Mouse (Mus musculus) forebrain, embryonic 11.5 days (tissue): ENCODE results near the gene Tjp3. TPM values are rescaled to one million over a fixed set of nuclear protein-coding genes. Genes with fewer than 3 reads are reported as not detected.

Source experiments
- ATAC-seq: fragments of 200-750 bp; cut with Nextera tagmentation; replicated peaks from 2 replicates; pipeline ENCODE4 v1.8.0; 2017; ENCODE audit warnings: moderate TSS enrichment; ENCODE audit not compliant: low FRiP score
- DNase-seq: peaks from one replicate; pipeline ENCODE4 v3.0.0-alpha.2; 2017; ENCODE audit warnings: low spot score
- H3K27ac ChIP-seq: fragments of 300-500 bp; sonication (generic); 2 replicates; pipeline ENCODE4 v1.5.1; 2014; ENCODE audit warnings: low read depth, low read length
- H3K27me3 ChIP-seq: fragments of 300-500 bp; sonication (generic); 2 replicates; pipeline ENCODE4 v1.6.1; 2014; ENCODE audit warnings: mild to moderate bottlenecking, low read length, mixed read lengths; ENCODE audit not compliant: control insufficient read depth, insufficient read depth
- H3K36me3 ChIP-seq: fragments of 300-500 bp; sonication (generic); 2 replicates; pipeline ENCODE4 v1.6.1; 2014; ENCODE audit warnings: mild to moderate bottlenecking, low read length, moderate library complexity, mixed read lengths; ENCODE audit not compliant: control insufficient read depth, insufficient read depth
- H3K4me1 ChIP-seq: fragments of 300-500 bp; sonication (generic); replicated peaks from 2 replicates; pipeline ENCODE4 v1.6.1; 2014; ENCODE audit warnings: low read length, mixed read lengths; ENCODE audit not compliant: control insufficient read depth, insufficient read depth
- H3K4me2 ChIP-seq: fragments of 300-500 bp; sonication (generic); 2 replicates; pipeline ENCODE4 v1.6.1; 2014; ENCODE audit warnings: low read depth, mild to moderate bottlenecking, low read length, moderate library complexity, mixed read lengths; ENCODE audit not compliant: severe bottlenecking
- H3K4me3 ChIP-seq: fragments of 300-500 bp; sonication (generic); 2 replicates; pipeline ENCODE4 v1.5.1; 2014; ENCODE audit warnings: low read depth, low read length
- H3K9ac ChIP-seq: fragments of 300-500 bp; sonication (generic); 2 replicates; pipeline ENCODE4 v1.6.1; 2014; ENCODE audit warnings: low read length
- H3K9me3 ChIP-seq: fragments of 300-500 bp; sonication (generic); 2 replicates; pipeline ENCODE4 v1.6.1; 2016; ENCODE audit warnings: low read length, mixed read lengths; ENCODE audit not compliant: control insufficient read depth
- WGBS: fragments of 180-500 bp; shearing (Covaris S2); extraction: QIAGEN DNeasy Blood & Tissue Kit; methylation state at CpG from one replicate; pipeline ENCODE4 v1.1.7; 2014; 5-methylcytosine and 5-hydroxymethylcytosine counted together
- polyA plus RNA-seq: library from polyadenylated mRNA; unstranded; fragments of >200 nt; fragmentation: Nextera tagmentation; extraction: Ambion mirVana; gene quantifications from 2 replicates; pipeline ENCODE4 v1.2.1, GENCODE M21; 2014

Tjp3 gene
- polyA plus RNA-seq, 1 experiment from 2014 or later = 11.9 TPM

DNA sequence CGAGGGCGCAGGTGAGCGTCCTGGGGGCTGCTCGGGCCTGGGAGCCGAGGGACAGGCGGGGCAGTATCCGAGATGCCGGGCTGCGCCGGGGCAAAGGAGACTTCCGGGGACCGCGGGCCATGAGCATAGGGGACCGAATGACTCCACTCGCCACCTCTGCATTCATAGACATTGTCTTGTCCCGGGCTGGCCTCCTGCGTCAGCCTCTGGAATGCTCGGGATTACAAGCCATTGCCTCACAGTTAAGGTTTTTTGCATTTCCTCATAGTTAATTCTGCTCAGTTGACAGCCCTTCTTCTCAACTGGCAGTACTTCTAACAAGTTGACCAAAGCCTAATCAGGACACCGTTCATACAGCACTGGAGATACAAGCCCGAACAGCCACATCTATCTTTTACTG lies 30.1 kb upstream of the Tjp3 start:
- Histone ChIP-seq H3K27me3 (no peaks in the 10 kb centered on the region), H3K9me3 (no peaks in the 10 kb centered on the region), H3K4me1 (peaks cover 20% of the 10 kb centered on the region), H3K4me2 (peak overlapping the region; percentile 79), H3K36me3 (peaks cover 26% of the 10 kb centered on the region), H3K27ac (peak overlapping the region; percentile 72; the same call in 1 of the 2 replicates), H3K4me3 (peak overlapping the region; percentile 93), H3K9ac (peak overlapping the region; percentile 83)
- ATAC-seq (peak; percentile 3; the same call in 1 of the 2 replicates), DNase-seq (no peak)
- 4% methylated on average over 20 of the region's 20 CpGs for WGBS

DNA sequence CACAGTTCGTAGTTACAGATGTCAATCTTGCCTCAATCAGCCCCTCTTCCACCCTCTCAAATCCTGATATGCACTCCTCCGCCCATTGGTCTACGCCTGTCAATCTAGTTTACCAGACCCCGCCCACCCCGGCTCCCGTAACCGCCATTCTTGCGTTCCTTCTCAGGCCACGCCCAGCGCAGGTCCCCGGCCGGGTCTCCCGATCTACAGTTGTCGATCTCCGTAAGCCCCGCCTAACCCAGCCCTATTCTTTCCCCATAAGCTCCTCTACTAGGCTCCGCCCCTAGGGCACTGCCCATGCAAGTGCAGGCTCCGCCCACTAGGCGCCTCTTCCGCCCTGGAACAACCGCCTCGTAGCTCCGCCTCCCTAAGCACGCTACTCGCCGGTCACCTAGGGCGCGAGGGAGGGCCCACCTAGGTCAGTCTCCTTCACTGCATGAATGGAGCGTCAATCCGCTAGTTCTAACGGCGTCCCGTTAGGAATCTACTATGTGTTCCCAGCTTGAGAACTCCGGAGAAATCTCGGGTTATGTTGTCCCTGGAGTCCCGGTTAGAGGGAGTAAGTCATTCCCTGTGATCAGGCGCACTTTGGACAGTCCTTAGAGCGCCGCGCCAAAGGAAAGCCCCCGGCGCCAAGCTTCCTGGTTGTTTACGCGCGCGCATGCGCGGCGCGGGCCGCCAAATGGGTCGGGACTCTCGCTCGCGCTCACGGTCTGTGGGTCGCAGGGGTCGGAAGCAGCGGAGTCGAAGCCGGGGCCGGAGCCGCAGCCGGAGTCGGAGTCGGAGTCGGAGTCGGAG lies 29.4 kb upstream of the Tjp3 start, which contains the start of gene Cactin:
Gene Cactin (plus strand): TSS at position 554 of the 798 bp plus-strand sequence.
- WGBS = under 1% methylated on average over 68 of the region's 68 CpGs
- H3K36me3 ChIP-seq = peaks cover 23% of the 10 kb centered on the region
- peaks cover 20% of the 10 kb centered on the region for H3K4me1 ChIP-seq
- peak; percentile 91 for ATAC-seq
- H3K4me3 ChIP-seq = peak within 1 kb of the TSS; percentile 93
- peak within 1 kb of the TSS; percentile 79 for H3K4me2 ChIP-seq
- no peaks in the 10 kb centered on the region for H3K9me3 ChIP-seq
- H3K9ac ChIP-seq = peak within 1 kb of the TSS; percentile 83
- peak within 1 kb of the TSS; percentile 72 for H3K27ac ChIP-seq
- peak; percentile 99 for DNase-seq
- H3K27me3 ChIP-seq = no peaks in the 10 kb centered on the region

DNA sequence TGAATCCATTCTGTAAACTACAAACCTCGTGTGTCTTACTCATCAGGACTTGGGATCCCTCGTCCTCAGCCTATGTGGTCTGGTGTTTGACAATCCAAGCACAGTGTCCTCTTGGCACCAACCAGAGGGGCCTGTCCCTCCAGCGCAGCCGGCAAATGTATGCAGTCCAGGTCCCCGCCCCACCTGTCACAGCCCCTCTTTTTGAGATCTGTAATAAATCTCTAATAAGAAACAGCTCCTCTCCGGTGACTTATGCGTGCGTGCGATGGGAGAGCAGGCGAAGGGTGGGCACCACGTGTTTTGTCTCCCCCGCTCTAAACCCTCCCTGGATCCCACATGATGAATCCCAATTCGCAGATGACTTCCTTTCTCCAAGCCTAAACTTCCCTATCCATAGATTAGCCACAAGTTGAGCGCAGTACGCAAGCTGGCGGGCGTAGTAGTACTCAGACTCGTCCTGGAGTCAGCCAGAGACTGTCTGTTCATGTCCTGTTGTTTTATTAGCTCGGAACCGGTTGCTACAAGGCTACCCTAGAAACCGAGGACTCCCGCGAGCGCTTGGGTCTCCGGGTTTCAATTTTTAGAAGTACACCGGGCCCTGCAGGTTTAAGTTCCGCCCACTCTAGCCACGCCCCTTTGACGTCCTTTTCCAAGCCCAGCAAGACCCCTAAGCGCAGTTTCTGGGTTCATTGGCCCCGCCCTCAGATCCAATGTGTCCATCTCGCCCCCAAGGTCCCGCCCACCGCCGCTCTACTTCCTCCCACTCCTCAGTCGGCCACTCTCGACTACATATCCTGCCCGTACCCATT lies 28.6 kb upstream of the Tjp3 start:
- Histone ChIP-seq H3K36me3 (peaks cover 15% of the 10 kb centered on the region; the same call in 1 of the 2 replicates), H3K4me3 (peak overlapping the region; percentile 93), H3K9me3 (no peaks in the 10 kb centered on the region), H3K27me3 (no peaks in the 10 kb centered on the region), H3K4me2 (peak overlapping the region; percentile 79), H3K4me1 (peaks cover 20% of the 10 kb centered on the region), H3K27ac (peak overlapping the region; percentile 72), H3K9ac (peak overlapping the region; percentile 59)
- peak; percentile 3 for ATAC-seq
- DNase-seq = peak; percentile 98
- WGBS = 2% methylated on average over 38 of the region's 38 CpGs

DNA sequence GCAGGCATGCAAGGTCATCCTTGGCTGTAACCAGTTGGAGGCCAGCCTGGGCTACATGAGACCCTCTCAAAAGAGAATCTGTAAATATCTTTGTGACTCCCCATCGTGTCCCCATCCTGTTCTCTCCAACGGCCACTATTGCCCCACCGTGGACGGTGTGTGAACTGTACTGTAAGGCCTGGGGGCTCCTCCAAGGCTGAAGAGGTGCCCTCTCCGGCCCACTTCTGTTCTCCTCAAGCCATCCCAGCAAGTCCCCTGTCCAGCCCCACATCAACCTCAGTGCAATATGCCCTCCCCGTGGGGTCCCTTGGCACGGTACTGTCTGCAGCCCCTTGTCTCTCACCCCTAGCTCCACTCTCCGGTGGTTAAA lies 27.9 kb upstream of the Tjp3 start:
- H3K27ac ChIP-seq = no peak overlapping the region
- peaks cover 10% of the 10 kb centered on the region; the same call in 1 of the 2 replicates for H3K36me3 ChIP-seq
- no peak for ATAC-seq
- peak overlapping the region; percentile 93 for H3K4me3 ChIP-seq
- H3K27me3 ChIP-seq = no peaks in the 10 kb centered on the region
- H3K9me3 ChIP-seq = no peaks in the 10 kb centered on the region
- H3K4me2 ChIP-seq = peak overlapping the region; percentile 79
- H3K9ac ChIP-seq = peak overlapping the region; percentile 59
- no peak for DNase-seq
- 49% methylated on average over 8 of the region's 8 CpGs for WGBS
- H3K4me1 ChIP-seq = peaks cover 20% of the 10 kb centered on the region

DNA sequence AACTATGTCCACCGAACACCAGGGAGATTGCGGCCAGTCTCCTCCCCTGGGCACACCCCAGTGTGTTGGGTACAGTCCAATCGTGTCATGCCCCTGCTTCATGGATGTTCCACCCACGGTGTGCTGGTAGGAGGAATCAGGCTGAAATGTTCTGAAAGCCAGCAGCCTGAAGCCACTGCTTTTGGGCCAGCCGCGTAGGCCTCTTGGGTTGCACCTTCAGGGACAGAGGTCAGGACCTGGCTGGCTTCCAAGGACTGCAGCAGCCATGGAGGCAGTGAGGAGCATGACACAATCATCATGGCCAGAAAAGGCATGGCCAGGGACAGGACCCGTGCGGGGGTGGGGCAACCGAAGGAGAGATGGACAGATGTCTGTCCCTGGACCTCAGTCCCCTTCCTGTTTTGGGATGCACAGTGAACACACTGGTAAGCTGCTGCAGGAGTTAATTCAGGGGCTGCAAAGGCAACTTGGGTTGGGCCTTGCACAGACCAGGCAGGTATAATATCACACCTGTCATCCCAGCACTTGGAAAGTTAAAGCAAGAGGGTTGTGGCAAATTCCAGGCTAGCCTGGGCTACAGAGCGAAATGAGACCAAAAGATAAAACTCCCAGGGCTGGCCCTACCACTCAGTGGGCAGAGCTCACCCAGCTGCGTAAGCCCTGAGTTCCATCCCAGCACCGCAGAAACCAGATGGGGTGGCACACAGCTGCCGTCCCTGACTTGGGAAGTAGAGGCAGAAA lies 27.4 kb upstream of the Tjp3 start:
- no peak overlapping the region for H3K4me3 ChIP-seq
- WGBS = 94% methylated on average over 13 of the region's 13 CpGs
- H3K4me1 ChIP-seq = peaks cover 20% of the 10 kb centered on the region
- peaks cover 7% of the 10 kb centered on the region; the same call in 1 of the 2 replicates for H3K36me3 ChIP-seq
- H3K27me3 ChIP-seq = no peaks in the 10 kb centered on the region
- no peak overlapping the region for H3K27ac ChIP-seq
- H3K9me3 ChIP-seq = no peaks in the 10 kb centered on the region
- H3K9ac ChIP-seq = no peak overlapping the region
- DNase-seq (no peak), ATAC-seq (no peak)
- no peak overlapping the region; the same call in 1 of the 2 replicates for H3K4me2 ChIP-seq

DNA sequence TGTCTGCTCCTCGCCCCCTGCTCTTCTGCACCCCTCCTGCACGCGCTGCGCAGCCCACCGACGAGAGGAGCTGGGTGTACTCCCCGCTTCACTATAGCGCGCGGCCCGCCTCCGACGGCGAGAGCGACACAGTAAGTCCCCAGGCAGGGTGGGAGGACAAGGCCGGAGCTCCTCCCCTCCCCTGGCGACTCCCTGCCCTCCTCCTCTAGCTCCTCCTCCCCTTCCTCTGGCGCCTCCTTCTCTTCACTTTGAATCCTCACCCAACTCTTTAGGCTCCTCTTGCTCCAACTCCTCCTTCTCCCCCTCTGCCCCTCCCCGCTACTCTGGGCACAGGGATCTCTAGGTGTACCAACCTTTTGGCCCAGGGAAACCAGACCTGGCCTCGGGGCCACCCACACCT lies 25.9 kb upstream of the Tjp3 start:
- DNase-seq = no peak
- H3K4me1 ChIP-seq = peaks cover 19% of the 10 kb centered on the region
- no peaks in the 10 kb centered on the region for H3K9me3 ChIP-seq
- no peaks in the 10 kb centered on the region for H3K27me3 ChIP-seq
- H3K9ac ChIP-seq = peak overlapping the region; percentile 39
- 12% methylated on average over 20 of the region's 20 CpGs for WGBS
- H3K4me3 ChIP-seq = no peak overlapping the region
- no peak for ATAC-seq
- peak overlapping the region; percentile 26; the same call in 1 of the 2 replicates for H3K4me2 ChIP-seq
- H3K36me3 ChIP-seq = peaks cover 8% of the 10 kb centered on the region; the same call in 1 of the 2 replicates
- H3K27ac ChIP-seq = no peak overlapping the region

DNA sequence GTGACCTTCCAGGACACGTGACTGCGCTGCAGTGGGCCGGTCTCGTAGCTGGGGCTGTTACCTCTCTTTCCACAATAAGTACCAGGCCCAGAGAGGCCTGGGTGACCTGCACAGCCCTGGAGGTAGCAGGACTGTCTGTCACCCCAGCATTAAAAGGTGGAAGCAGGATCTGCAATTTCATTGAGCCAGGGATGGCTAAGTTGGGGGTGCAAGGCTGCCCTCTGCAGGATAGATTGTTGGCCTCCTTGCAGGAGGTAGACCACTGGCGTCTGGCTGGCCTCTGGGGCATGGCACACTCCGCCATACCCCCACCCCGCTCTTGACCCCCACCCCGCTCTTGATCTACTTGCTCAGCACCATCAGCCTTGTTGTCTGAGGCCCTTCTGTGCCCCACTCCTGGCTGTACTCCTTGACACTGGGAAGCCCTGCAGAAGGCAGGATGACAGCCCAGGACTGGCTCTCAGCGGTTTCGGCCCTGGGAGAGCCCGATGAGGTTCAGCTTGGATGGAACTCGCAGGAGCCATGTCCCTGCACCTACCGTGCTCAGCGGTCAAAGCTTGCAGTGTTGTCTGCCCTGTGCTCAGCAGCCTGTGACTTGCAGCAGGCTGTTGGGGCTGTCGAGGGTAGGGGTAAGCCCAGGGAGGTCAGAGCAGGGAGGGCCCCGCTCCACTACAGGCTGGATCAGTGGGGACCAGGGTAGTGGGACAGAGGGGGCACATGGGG lies 25.1 kb upstream of the Tjp3 start:
- no peak for DNase-seq
- 40% methylated on average over 16 of the region's 16 CpGs for WGBS
- peaks cover 8% of the 10 kb centered on the region; the same call in 1 of the 2 replicates for H3K36me3 ChIP-seq

More for the DNA sequence above, 25.1 kb upstream of the Tjp3 start:
- Histone ChIP-seq H3K27ac (no peak overlapping the region), H3K9ac (peak overlapping the region; percentile 39), H3K4me3 (no peak overlapping the region), H3K4me2 (peak overlapping the region; percentile 26; the same call in 1 of the 2 replicates), H3K27me3 (no peaks in the 10 kb centered on the region), H3K9me3 (no peaks in the 10 kb centered on the region), H3K4me1 (peaks cover 12% of the 10 kb centered on the region; the same call in 1 of the 2 replicates)
- ATAC-seq = no peak
